Mouse (Mus musculus): ENCODE measurements around the gene Sf3a1. TPM values are rescaled to one million over a fixed set of nuclear protein-coding genes. Genes with fewer than 3 reads are reported as not detected.
"Not testable (repeated sequence)": the region's sequence is repeated elsewhere in the genome, so short reads cannot be mapped to it uniquely, and the experiment has no call there.

Gene Sf3a1
- 71.4 and 78.8 TPM in 2 replicates for polyA plus RNA-seq (2016; fragmentation: Nextera tagmentation; extraction: Ambion mirVana)

- Histone ChIP-seq H3K4me1 (replicated peaks) (peaks cover 31% of the 10 kb centered on the region), H3K27me3 (no peaks in the 10 kb centered on the region), H3K4me3 (replicated peaks) (peak within 1 kb of the TSS; percentile 88), H3K27ac (peak within 1 kb of the TSS; percentile 89), H3K9ac (replicated peaks) (peak within 1 kb of the TSS; percentile 87), H3K9me3 (no peaks in the 10 kb centered on the region), H3K4me2 (peak within 1 kb of the TSS; percentile 93), H3K36me3 (peaks cover 40% of the 10 kb centered on the region)
- peak; percentile 89 for ATAC-seq (ENCODE audit: insufficient number of reproducible peaks, insufficient read depth, low FRiP score, low TSS enrichment, low read depth)
- under 1% methylated on average over 54 of the region's 54 CpGs for WGBS
Measured at GRCm38 (mm10) chr11:4159808-4160708, at the start of gene Sf3a1, which contains the start of gene Ccdc157. TSS of gene Sf3a1 (plus strand) at chr11:4160350. TSS of gene Ccdc157 (minus strand) at chr11:4160293.

DNA sequence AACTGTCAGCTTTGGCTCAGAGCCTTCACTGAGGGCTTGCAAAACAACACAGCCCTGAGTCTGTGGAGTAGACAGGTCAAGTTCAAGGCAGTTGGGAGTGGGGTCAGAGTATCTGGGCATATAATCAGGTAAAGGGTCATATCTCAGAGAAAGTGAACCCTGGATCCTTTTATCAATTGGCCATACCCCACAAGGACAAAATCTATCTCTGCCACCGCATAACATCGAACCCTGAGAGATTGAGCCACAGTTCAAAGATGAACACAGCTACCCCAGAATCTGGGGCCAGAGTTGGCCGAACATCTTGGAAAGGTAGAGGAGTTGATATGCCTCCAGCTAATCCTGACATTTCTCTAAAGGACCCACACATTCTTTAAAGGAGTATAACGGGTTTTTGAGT lies 48.1 kb upstream of the Sf3a1 start:
- Histone ChIP-seq H3K9me3 (no peaks in the 10 kb centered on the region), H3K4me3 (replicated peaks) (no peak overlapping the region), H3K27ac (no peak overlapping the region), H3K4me2 (no peak overlapping the region), H3K27me3 (peaks cover 11% of the 10 kb centered on the region), H3K4me1 (replicated peaks) (no peaks in the 10 kb centered on the region), H3K9ac (replicated peaks) (no peak overlapping the region), H3K36me3 (peaks cover 23% of the 10 kb centered on the region; the same call in 1 of the 2 replicates)
- 90% methylated on average over 4 of the region's 4 CpGs for WGBS
- no peak for ATAC-seq (ENCODE audit: insufficient number of reproducible peaks, insufficient read depth, low FRiP score, low TSS enrichment, low read depth)

- no peak overlapping the region for H3K9ac ChIP-seq (replicated peaks)
- H3K9me3 ChIP-seq: no peaks in the 10 kb centered on the region
- peaks cover 23% of the 10 kb centered on the region; the same call in 1 of the 2 replicates for H3K36me3 ChIP-seq
- peaks cover 19% of the 10 kb centered on the region for H3K27me3 ChIP-seq
- WGBS: 62% methylated on average over 6 of the region's 6 CpGs
- no peak overlapping the region for H3K27ac ChIP-seq
- no peak overlapping the region for H3K4me3 ChIP-seq (replicated peaks)
- no peak overlapping the region for H3K4me2 ChIP-seq
- no peak for ATAC-seq (ENCODE audit: insufficient number of reproducible peaks, insufficient read depth, low FRiP score, low TSS enrichment, low read depth)
- peaks cover 7% of the 10 kb centered on the region; the same call in 1 of the 2 replicates for H3K4me1 ChIP-seq (replicated peaks)
Measured at GRCm38 (mm10) chr11:4112861-4113260, 47.3 kb upstream of the Sf3a1 start.

GRCm38 (mm10) chr11:4113496-4113895 lies 46.7 kb upstream of the Sf3a1 start:
- WGBS: 86% methylated on average over 4 of the region's 4 CpGs
- Histone ChIP-seq H3K27me3 (peaks cover 26% of the 10 kb centered on the region), H3K4me2 (no peak overlapping the region), H3K4me3 (replicated peaks) (no peak overlapping the region), H3K4me1 (replicated peaks) (peaks cover 10% of the 10 kb centered on the region; the same call in 1 of the 2 replicates), H3K36me3 (peaks cover 21% of the 10 kb centered on the region; the same call in 1 of the 2 replicates), H3K9me3 (no peaks in the 10 kb centered on the region), H3K9ac (replicated peaks) (no peak overlapping the region), H3K27ac (no peak overlapping the region)
- ATAC-seq (ENCODE audit: insufficient number of reproducible peaks, insufficient read depth, low FRiP score, low TSS enrichment, low read depth): no peak

- WGBS: 81% methylated on average over 6 of the region's 6 CpGs
- H3K27ac ChIP-seq: no peak overlapping the region
- peaks cover 30% of the 10 kb centered on the region for H3K27me3 ChIP-seq
- peaks cover 10% of the 10 kb centered on the region; the same call in 1 of the 2 replicates for H3K4me1 ChIP-seq (replicated peaks)
- ATAC-seq (ENCODE audit: insufficient number of reproducible peaks, insufficient read depth, low FRiP score, low TSS enrichment, low read depth): no peak
- H3K4me2 ChIP-seq: no peak overlapping the region
- H3K9me3 ChIP-seq: no peaks in the 10 kb centered on the region
- peaks cover 16% of the 10 kb centered on the region; the same call in 1 of the 2 replicates for H3K36me3 ChIP-seq
- H3K4me3 ChIP-seq (replicated peaks): no peak overlapping the region
- H3K9ac ChIP-seq (replicated peaks): no peak overlapping the region
Measured at GRCm38 (mm10) chr11:4113970-4114369, 46.2 kb upstream of the Sf3a1 start.

- peaks cover 12% of the 10 kb centered on the region; the same call in 1 of the 2 replicates for H3K36me3 ChIP-seq
- ATAC-seq (ENCODE audit: insufficient number of reproducible peaks, insufficient read depth, low FRiP score, low TSS enrichment, low read depth); H3K9me3 ChIP-seq; H3K4me3 ChIP-seq (replicated peaks); H3K27ac ChIP-seq; H3K9ac ChIP-seq (replicated peaks); H3K4me2 ChIP-seq: not testable (repeated sequence)
- H3K4me1 ChIP-seq (replicated peaks): peaks cover 10% of the 10 kb centered on the region; the same call in 1 of the 2 replicates
- peaks cover 36% of the 10 kb centered on the region for H3K27me3 ChIP-seq
- 84% methylated on average over 6 of the region's 6 CpGs for WGBS
Measured at GRCm38 (mm10) chr11:4114541-4114940, 45.6 kb upstream of the Sf3a1 start.

DNA sequence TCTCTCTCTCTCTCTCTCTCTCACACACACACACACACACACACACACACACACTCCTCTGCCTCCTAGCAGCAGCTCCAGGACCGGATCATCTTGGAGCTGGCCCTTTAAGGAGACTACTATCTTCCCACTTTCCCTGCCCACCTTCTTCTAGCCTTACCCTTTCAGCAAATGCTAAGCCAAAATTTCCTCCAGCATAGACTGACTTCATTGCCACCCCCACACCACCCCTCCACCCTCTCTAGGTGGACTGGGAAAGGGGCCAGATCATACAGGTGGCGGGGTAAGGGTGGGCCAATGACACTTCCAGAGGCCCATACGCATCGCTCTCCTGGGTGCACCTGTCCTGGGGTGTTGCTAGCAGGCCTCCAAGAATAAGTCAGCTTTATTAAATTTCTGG lies 44.7 kb upstream of the Sf3a1 start:
- Histone ChIP-seq H3K27me3 (peaks cover 44% of the 10 kb centered on the region), H3K4me1 (replicated peaks) (peaks cover 10% of the 10 kb centered on the region; the same call in 1 of the 2 replicates), H3K9me3 (no peaks in the 10 kb centered on the region), H3K4me3 (replicated peaks) (no peak overlapping the region), H3K36me3 (peaks cover 8% of the 10 kb centered on the region; the same call in 1 of the 2 replicates), H3K27ac (no peak overlapping the region), H3K9ac (replicated peaks) (no peak overlapping the region), H3K4me2 (no peak overlapping the region)
- WGBS: 91% methylated on average over 4 of the region's 4 CpGs
- no peak for ATAC-seq (ENCODE audit: insufficient number of reproducible peaks, insufficient read depth, low FRiP score, low TSS enrichment, low read depth)

DNA sequence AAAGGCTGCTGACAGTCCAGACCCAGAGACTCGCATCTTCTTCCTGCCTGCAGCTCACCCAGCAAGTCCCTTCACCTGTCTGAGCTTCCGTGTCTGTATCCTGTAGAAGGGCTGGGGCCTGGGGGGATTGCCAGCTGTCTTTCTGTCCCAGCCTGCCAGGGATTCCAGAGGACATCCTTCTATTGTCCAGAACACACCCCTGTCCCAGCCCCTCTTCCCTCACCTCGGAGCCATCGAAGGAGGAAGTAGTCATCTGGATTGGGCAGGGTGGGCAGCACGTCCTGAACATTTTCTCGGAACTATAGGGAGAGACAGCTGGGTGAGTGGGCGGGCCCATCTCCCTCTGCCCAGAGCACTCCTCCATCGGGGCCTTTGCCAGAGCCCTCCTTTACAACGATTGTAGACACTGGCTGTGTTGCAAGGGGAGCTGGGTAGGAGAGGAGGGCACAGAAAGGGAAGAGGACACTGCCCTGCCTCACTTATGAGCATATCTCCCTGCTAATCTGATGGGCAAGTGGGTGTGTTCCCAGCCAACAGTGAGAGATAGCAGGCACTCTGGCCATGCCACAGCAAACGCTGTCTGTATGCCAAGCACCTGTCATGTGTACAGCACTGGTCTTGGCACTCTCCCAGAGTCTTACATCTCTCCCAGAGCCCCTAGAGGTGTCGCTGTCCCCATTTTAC lies 43.5 kb upstream of the Sf3a1 start:
- no peak overlapping the region for H3K27ac ChIP-seq
- H3K9ac ChIP-seq (replicated peaks): no peak overlapping the region; the same call in 1 of the 2 replicates
- H3K4me2 ChIP-seq: no peak overlapping the region
- ATAC-seq (ENCODE audit: insufficient number of reproducible peaks, insufficient read depth, low FRiP score, low TSS enrichment, low read depth): no peak
- H3K4me1 ChIP-seq (replicated peaks): peaks cover 10% of the 10 kb centered on the region; the same call in 1 of the 2 replicates
- H3K9me3 ChIP-seq: no peaks in the 10 kb centered on the region
- H3K4me3 ChIP-seq (replicated peaks): no peak overlapping the region
- H3K36me3 ChIP-seq: no peaks in the 10 kb centered on the region
- peaks cover 49% of the 10 kb centered on the region for H3K27me3 ChIP-seq
- 56% methylated on average over 11 of the region's 11 CpGs for WGBS

- WGBS: 34% methylated on average over 3 of the region's 3 CpGs
- Histone ChIP-seq H3K36me3 (no peaks in the 10 kb centered on the region), H3K27ac (no peak overlapping the region), H3K4me3 (replicated peaks) (peak overlapping the region; percentile 62), H3K9me3 (no peaks in the 10 kb centered on the region), H3K4me2 (peak overlapping the region; percentile 92), H3K9ac (replicated peaks) (peak overlapping the region; percentile 83), H3K4me1 (replicated peaks) (peaks cover 10% of the 10 kb centered on the region; the same call in 1 of the 2 replicates), H3K27me3 (peaks cover 49% of the 10 kb centered on the region)
- no peak for ATAC-seq (ENCODE audit: insufficient number of reproducible peaks, insufficient read depth, low FRiP score, low TSS enrichment, low read depth)
Measured at GRCm38 (mm10) chr11:4117372-4118071, 42.6 kb upstream of the Sf3a1 start.

GRCm38 (mm10) chr11:4118081-4118921 lies 41.8 kb upstream of the Sf3a1 start:
- peaks cover 10% of the 10 kb centered on the region; the same call in 1 of the 2 replicates for H3K4me1 ChIP-seq (replicated peaks)
- no peaks in the 10 kb centered on the region for H3K9me3 ChIP-seq
- H3K4me3 ChIP-seq (replicated peaks): peak overlapping the region; percentile 62
- 3% methylated on average over 41 of the region's 41 CpGs for WGBS
- H3K4me2 ChIP-seq: peak overlapping the region; percentile 92
- 0 out of 2 replicates have a peak overlapping the region, but pooled peaks have one; percentile 41 for H3K27ac ChIP-seq
- peaks cover 49% of the 10 kb centered on the region for H3K27me3 ChIP-seq
- peak overlapping the region; percentile 83 for H3K9ac ChIP-seq (replicated peaks)
- H3K36me3 ChIP-seq: no peaks in the 10 kb centered on the region
- peak; percentile 29; the same call in 1 of the 2 replicates for ATAC-seq (ENCODE audit: insufficient number of reproducible peaks, insufficient read depth, low FRiP score, low TSS enrichment, low read depth)
